Mouse (Mus musculus): Measurements from ENCODE around the gene S100a7a. TPM values are rescaled to one million over a fixed set of nuclear protein-coding genes. Genes with fewer than 3 reads are reported as not detected.

Gene S100a7a
- polyA plus RNA-seq, 1 experiment from 2014 or later, result 0.16 TPM

- Histone ChIP-seq H3K9ac (no peak overlapping the region), H3K9me3 (replicated peaks) (no peaks in the 10 kb centered on the region)
- no peak for ATAC-seq (replicated peaks; ENCODE audit: low FRiP score)
Measured at GRCm38 (mm10) chr3:90631984-90632383, 21.8 kb upstream of the S100a7a start.

GRCm38 (mm10) chr3:90638511-90639275 is 15.1 kb upstream of the S100a7a start:
- Histone ChIP-seq H3K9ac (no peak overlapping the region), H3K9me3 (replicated peaks) (no peaks in the 10 kb centered on the region), H3K4me1 (no peaks in the 10 kb centered on the region), H3K4me2 (no peak overlapping the region), H3K27me3 (no peaks in the 10 kb centered on the region), H3K36me3 (no peaks in the 10 kb centered on the region), H3K27ac (no peak overlapping the region), H3K4me3 (replicated peaks) (no peak overlapping the region)
- WGBS, result 80% methylated on average over 1 of the region's 1 CpGs
- no peak for ATAC-seq (replicated peaks; ENCODE audit: low FRiP score)

More at GRCm38 (mm10) chr3:90631984-90632383, 21.8 kb upstream of the S100a7a start:
- Histone ChIP-seq H3K4me1 (no peaks in the 10 kb centered on the region), H3K36me3 (no peaks in the 10 kb centered on the region), H3K27me3 (no peaks in the 10 kb centered on the region), H3K4me2 (no peak overlapping the region), H3K4me3 (replicated peaks) (no peak overlapping the region), H3K27ac (no peak overlapping the region)
- WGBS, result 78% methylated on average over 2 of the region's 2 CpGs

- no peaks in the 10 kb centered on the region for H3K27me3 ChIP-seq
- no peak overlapping the region for H3K4me3 ChIP-seq (replicated peaks)
- no peaks in the 10 kb centered on the region for H3K36me3 ChIP-seq
- no peak for ATAC-seq (replicated peaks; ENCODE audit: low FRiP score)
- no peak overlapping the region for H3K4me2 ChIP-seq
- no peaks in the 10 kb centered on the region for H3K9me3 ChIP-seq (replicated peaks)
- H3K27ac ChIP-seq, result no peak overlapping the region
- no peak overlapping the region for H3K9ac ChIP-seq
- no peaks in the 10 kb centered on the region for H3K4me1 ChIP-seq
- WGBS, result 56% methylated on average over 7 of the region's 7 CpGs
Measured at GRCm38 (mm10) chr3:90639511-90640154, 14.2 kb upstream of the S100a7a start.

GRCm38 (mm10) chr3:90640981-90641380 is 12.8 kb upstream of the S100a7a start:
- Histone ChIP-seq H3K27ac (no peak overlapping the region), H3K27me3 (no peaks in the 10 kb centered on the region), H3K9ac (no peak overlapping the region), H3K9me3 (replicated peaks) (no peaks in the 10 kb centered on the region), H3K36me3 (no peaks in the 10 kb centered on the region), H3K4me1 (no peaks in the 10 kb centered on the region), H3K4me3 (replicated peaks) (no peak overlapping the region), H3K4me2 (no peak overlapping the region)
- ATAC-seq (replicated peaks; ENCODE audit: low FRiP score), result no peak
- WGBS, result 76% methylated on average over 7 of the region's 7 CpGs

GRCm38 (mm10) chr3:90644220-90644619 is 9.6 kb upstream of the S100a7a start:
- ATAC-seq (replicated peaks; ENCODE audit: low FRiP score), result no peak
- Histone ChIP-seq H3K27me3 (no peaks in the 10 kb centered on the region), H3K9me3 (replicated peaks) (no peaks in the 10 kb centered on the region), H3K9ac (no peak overlapping the region), H3K27ac (no peak overlapping the region), H3K4me1 (no peaks in the 10 kb centered on the region), H3K4me2 (no peak overlapping the region), H3K36me3 (no peaks in the 10 kb centered on the region), H3K4me3 (replicated peaks) (no peak overlapping the region)
- 60% methylated on average over 3 of the region's 3 CpGs for WGBS

- Histone ChIP-seq H3K4me2 (no peak overlapping the region), H3K27me3 (no peaks in the 10 kb centered on the region), H3K4me3 (replicated peaks) (no peak overlapping the region), H3K9me3 (replicated peaks) (no peaks in the 10 kb centered on the region), H3K4me1 (no peaks in the 10 kb centered on the region), H3K9ac (no peak overlapping the region), H3K27ac (no peak overlapping the region), H3K36me3 (no peaks in the 10 kb centered on the region)
- 47% methylated on average over 1 of the region's 1 CpGs for WGBS
- ATAC-seq (replicated peaks; ENCODE audit: low FRiP score), result no peak
Measured at GRCm38 (mm10) chr3:90647291-90647690, 6.5 kb upstream of the S100a7a start.

GRCm38 (mm10) chr3:90648981-90649380 is 4.8 kb upstream of the S100a7a start:
- H3K4me2 ChIP-seq, result no peak overlapping the region
- ATAC-seq (replicated peaks; ENCODE audit: low FRiP score), result no peak
- H3K9me3 ChIP-seq (replicated peaks), result no peaks in the 10 kb centered on the region
- no peak overlapping the region for H3K9ac ChIP-seq
- no peaks in the 10 kb centered on the region for H3K4me1 ChIP-seq
- no peak overlapping the region for H3K4me3 ChIP-seq (replicated peaks)
- H3K27ac ChIP-seq, result no peak overlapping the region
- H3K36me3 ChIP-seq, result no peaks in the 10 kb centered on the region
- peaks cover 4% of the 10 kb centered on the region; the same call in 1 of the 2 replicates for H3K27me3 ChIP-seq

- Histone ChIP-seq H3K4me2 (no peak overlapping the region), H3K4me3 (replicated peaks) (no peak overlapping the region)
- WGBS, result 95% methylated on average over 2 of the region's 2 CpGs
Measured at GRCm38 (mm10) chr3:90649832-90650231, 4.0 kb upstream of the S100a7a start.

GRCm38 (mm10) chr3:90652878-90653508 is 824 bp upstream of the S100a7a start:
- 35% methylated on average over 5 of the region's 5 CpGs for WGBS
- Histone ChIP-seq H3K27ac (no peak overlapping the region), H3K4me1 (no peaks in the 10 kb centered on the region), H3K36me3 (no peaks in the 10 kb centered on the region), H3K9ac (no peak overlapping the region), H3K27me3 (peaks cover 9% of the 10 kb centered on the region; the same call in 1 of the 2 replicates), H3K4me2 (no peak overlapping the region), H3K4me3 (replicated peaks) (no peak overlapping the region), H3K9me3 (replicated peaks) (no peaks in the 10 kb centered on the region)
- ATAC-seq (replicated peaks; ENCODE audit: low FRiP score), result peak; percentile 79

More at GRCm38 (mm10) chr3:90649832-90650231, 4.0 kb upstream of the S100a7a start:
- Histone ChIP-seq H3K27ac (no peak overlapping the region), H3K4me1 (no peaks in the 10 kb centered on the region), H3K36me3 (no peaks in the 10 kb centered on the region), H3K27me3 (peaks cover 9% of the 10 kb centered on the region; the same call in 1 of the 2 replicates), H3K9ac (no peak overlapping the region), H3K9me3 (replicated peaks) (no peaks in the 10 kb centered on the region)
- no peak for ATAC-seq (replicated peaks; ENCODE audit: low FRiP score)

GRCm38 (mm10) chr3:90657405-90657804 is 3.6 kb downstream of the S100a7a start:
- WGBS, result 77% methylated on average over 4 of the region's 4 CpGs
- H3K27ac ChIP-seq, result no peak overlapping the region
- H3K9ac ChIP-seq, result no peak overlapping the region
- no peaks in the 10 kb centered on the region for H3K4me1 ChIP-seq
- H3K4me3 ChIP-seq (replicated peaks), result no peak overlapping the region
- H3K9me3 ChIP-seq (replicated peaks), result no peaks in the 10 kb centered on the region
- H3K36me3 ChIP-seq, result no peaks in the 10 kb centered on the region
- H3K4me2 ChIP-seq, result no peak overlapping the region
- no peak for ATAC-seq (replicated peaks; ENCODE audit: low FRiP score)
- peaks cover 9% of the 10 kb centered on the region; the same call in 1 of the 2 replicates for H3K27me3 ChIP-seq

- H3K4me3 ChIP-seq (replicated peaks), result no peak overlapping the region
- no peak overlapping the region for H3K4me2 ChIP-seq
- no peak overlapping the region for H3K27ac ChIP-seq
- ATAC-seq (replicated peaks; ENCODE audit: low FRiP score), result no peak
- 0 out of 2 replicates have a peak, but pooled peaks cover 3% of the 10 kb centered on the region for H3K27me3 ChIP-seq
- no peaks in the 10 kb centered on the region for H3K4me1 ChIP-seq
- no peaks in the 10 kb centered on the region for H3K9me3 ChIP-seq (replicated peaks)
- H3K36me3 ChIP-seq, result no peaks in the 10 kb centered on the region
- H3K9ac ChIP-seq, result no peak overlapping the region
Measured at GRCm38 (mm10) chr3:90659364-90660044, 5.7 kb downstream of the S100a7a start.

GRCm38 (mm10) chr3:90664219-90664618 is 10.4 kb downstream of the S100a7a start:
- H3K4me3 ChIP-seq (replicated peaks), result no peak overlapping the region
- no peaks in the 10 kb centered on the region for H3K27me3 ChIP-seq
- ATAC-seq (replicated peaks; ENCODE audit: low FRiP score), result no peak
- no peak overlapping the region for H3K27ac ChIP-seq
- H3K9ac ChIP-seq, result no peak overlapping the region
- 76% methylated on average over 2 of the region's 2 CpGs for WGBS
- no peak overlapping the region for H3K4me2 ChIP-seq
- no peaks in the 10 kb centered on the region for H3K36me3 ChIP-seq
- no peaks in the 10 kb centered on the region for H3K4me1 ChIP-seq
- H3K9me3 ChIP-seq (replicated peaks), result no peaks in the 10 kb centered on the region
